Mouse (Mus musculus) spleen, adult 2 months (tissue): ENCODE results near the gene Wdr92. TPM values are rescaled to one million over a fixed set of nuclear protein-coding genes. Genes with fewer than 3 reads are reported as not detected.

Experiments used
- DNase-seq, 2 experiments: peaks; one replicate each; pipeline versions ENCODE4 v3.0.0 to v3.0.0-alpha.2; 2012 to 2021; ENCODE audit warnings: low spot score in 2 of 2, low read depth in 1 of 2
- H3K27ac ChIP-seq: fragments of 200-500 bp; 2 replicates; pipeline ENCODE4 v1.5.1; 2012; ENCODE audit warnings: low read length, inconsistent platforms; ENCODE audit not compliant: insufficient read depth
- H3K27me3 ChIP-seq: fragments of 200-500 bp; 2 replicates; pipeline ENCODE4 v1.6.1; 2012; ENCODE audit warnings: mild to moderate bottlenecking, moderate library complexity, low read length, inconsistent platforms; ENCODE audit not compliant: control insufficient read depth, insufficient read depth
- H3K36me3 ChIP-seq: fragments of 200-500 bp; 2 replicates; pipeline ENCODE4 v1.6.1; 2012; ENCODE audit warnings: mild to moderate bottlenecking, low read length, inconsistent platforms; ENCODE audit not compliant: control insufficient read depth, insufficient read depth
- H3K4me1 ChIP-seq: fragments of 200-500 bp; 2 replicates; pipeline ENCODE4 v1.6.1; 2011; ENCODE audit warnings: inconsistent platforms; ENCODE audit not compliant: control insufficient read depth, insufficient read depth, insufficient read length
- H3K4me3 ChIP-seq: fragments of 200-500 bp; 2 replicates; pipeline ENCODE4 v1.5.1; 2011; ENCODE audit warnings: mild to moderate bottlenecking, inconsistent platforms; ENCODE audit not compliant: insufficient read depth, insufficient read length; ENCODE audit errors: extremely low read depth
- CTCF ChIP-seq: fragments of 200-500 bp; IDR thresholded peaks from 2 replicates; pipeline ENCODE4 v1.5.1; 2011; ENCODE audit warnings: mild to moderate bottlenecking, inconsistent platforms; ENCODE audit not compliant: insufficient read depth, insufficient read length, insufficient replicate concordance; ENCODE audit errors: extremely low read depth
- POLR2A ChIP-seq: fragments of 200-500 bp; IDR thresholded peaks from 2 replicates; pipeline ENCODE4 v1.6.1; 2011; ENCODE audit warnings: low read depth, low read length, inconsistent platforms
- WGBS: fragments of 180-500 bp; shearing (Covaris S2); methylation state at CpG from one replicate; pipeline ENCODE4 v1.1.7; 2018; 5-methylcytosine and 5-hydroxymethylcytosine counted together
- polyA plus RNA-seq: library from polyadenylated mRNA; depleted of rRNA; stranded (reverse); fragments of >200 nt; gene quantifications from 2 replicates; pipeline ENCODE4 v1.2.3, GENCODE M21; 2012

Gene Wdr92
- polyA plus RNA-seq, 1 experiment = 4.5 TPM

DNA sequence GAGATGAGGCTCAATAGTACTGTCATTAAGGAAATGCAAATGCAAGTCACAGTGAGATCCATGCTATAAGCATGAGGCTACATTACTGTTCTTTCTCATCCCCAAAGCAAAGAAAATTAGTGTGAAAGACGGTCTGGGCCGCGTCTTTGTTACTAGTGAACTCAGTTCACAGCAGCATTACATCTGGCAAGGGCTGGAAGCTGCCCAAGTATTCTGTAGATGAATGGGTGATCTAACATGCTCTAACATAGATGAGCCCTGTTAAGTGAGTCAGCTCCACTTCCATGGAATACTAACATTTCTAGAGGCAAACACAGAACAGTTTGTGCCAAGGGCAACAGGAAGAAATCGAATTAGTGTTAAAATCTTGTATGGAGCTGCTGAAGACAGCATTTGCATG, 19.0 kb downstream of the Wdr92 start:
- no peak for TF ChIP-seq CTCF
- TF ChIP-seq POLR2A = no peak
- Histone ChIP-seq H3K4me3 (no peak overlapping the region), H3K4me1 (no peaks in the 10 kb centered on the region), H3K27ac (no peak overlapping the region), H3K27me3 (no peaks in the 10 kb centered on the region), H3K36me3 (peaks cover 25% of the 10 kb centered on the region)
- no peak for DNase-seq
- 98% methylated on average over 4 of the region's 4 CpGs for WGBS

DNA sequence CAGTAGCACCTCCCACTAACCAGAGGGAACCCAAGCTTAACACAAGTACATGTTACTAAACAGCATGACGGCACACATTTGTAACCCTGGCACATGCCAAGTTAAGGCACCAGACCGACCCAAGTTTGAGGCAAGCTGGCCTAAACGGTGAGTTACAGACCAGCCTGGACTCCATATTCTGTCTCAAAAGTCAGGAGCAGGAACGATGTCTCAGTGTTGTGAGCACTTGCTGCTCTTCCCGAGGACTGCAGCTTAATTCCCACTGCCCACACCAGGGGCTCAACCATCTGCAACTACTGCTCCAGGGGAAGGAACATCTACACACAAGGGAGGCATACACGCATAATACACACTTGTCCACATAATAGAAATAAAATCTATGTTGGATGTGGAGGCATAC, 20.6 kb downstream of the Wdr92 start:
- Histone ChIP-seq H3K36me3 (peaks cover 20% of the 10 kb centered on the region), H3K27me3 (no peaks in the 10 kb centered on the region), H3K4me3 (no peak overlapping the region), H3K4me1 (no peaks in the 10 kb centered on the region), H3K27ac (no peak overlapping the region)
- DNase-seq = no peak
- no peak for TF ChIP-seq POLR2A
- TF ChIP-seq CTCF = no peak
- WGBS = 92% methylated on average over 6 of the region's 6 CpGs

DNA sequence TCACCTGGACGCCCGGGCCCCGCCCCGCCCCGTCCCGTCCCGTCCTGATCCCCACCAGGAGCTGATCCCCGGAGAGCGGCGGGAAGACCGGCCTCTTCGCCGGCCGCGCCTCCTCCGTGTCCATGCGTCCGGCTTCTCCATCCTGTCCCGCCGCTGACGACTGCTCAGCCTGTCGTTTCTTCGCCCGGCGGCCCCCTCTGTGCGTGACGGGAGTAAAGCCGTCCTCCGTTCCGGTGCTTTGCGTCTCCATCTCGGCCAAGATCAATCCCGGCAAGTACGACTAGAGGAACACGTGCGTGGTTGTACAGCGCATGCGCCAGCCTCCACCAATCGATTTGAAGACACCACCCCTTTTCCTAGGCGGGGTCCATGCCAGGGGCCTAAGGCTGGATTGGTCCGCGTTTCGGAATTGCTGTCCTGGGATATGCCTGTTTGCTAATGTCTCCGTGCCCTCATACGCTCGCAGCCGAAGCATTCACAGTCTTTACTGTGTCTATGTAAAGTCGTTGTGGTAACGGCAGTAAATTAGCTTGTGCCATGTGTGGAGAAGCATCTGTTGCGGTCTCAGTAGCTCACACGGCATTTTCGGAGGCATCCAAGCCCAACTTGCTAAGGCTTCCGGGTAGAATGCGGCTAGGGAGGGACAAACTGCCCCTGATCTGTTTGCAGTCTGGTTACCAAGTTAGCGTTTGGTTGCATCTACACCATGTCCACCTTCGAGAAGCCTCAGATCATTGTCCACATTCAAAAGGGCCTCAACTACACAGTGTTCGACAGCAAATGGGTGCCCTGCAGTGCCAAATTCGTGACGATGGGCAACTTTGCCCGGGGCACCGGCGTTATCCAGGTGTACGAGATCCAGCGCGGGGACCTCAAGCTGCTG, 29.6 kb downstream of the Wdr92 start, which contains the start of gene Pno1:
Gene Pno1, minus strand, starts transcription at position 311 of the 883 bp plus-strand sequence.
- Histone ChIP-seq H3K27me3 (no peaks in the 10 kb centered on the region), H3K4me3 (peak within 1 kb of the TSS; percentile 78), H3K27ac (peak within 1 kb of the TSS; percentile 93), H3K4me1 (no peaks in the 10 kb centered on the region; the same call in none of the 2 replicates), H3K36me3 (peaks cover 1% of the 10 kb centered on the region; the same call in 1 of the 2 replicates)
- WGBS = under 1% methylated on average over 65 of the region's 65 CpGs
- DNase-seq = peak; percentile 92 to 96
- peak; percentile 43; the same call in 1 of the 2 replicates for TF ChIP-seq POLR2A
- no peak for TF ChIP-seq CTCF

DNA sequence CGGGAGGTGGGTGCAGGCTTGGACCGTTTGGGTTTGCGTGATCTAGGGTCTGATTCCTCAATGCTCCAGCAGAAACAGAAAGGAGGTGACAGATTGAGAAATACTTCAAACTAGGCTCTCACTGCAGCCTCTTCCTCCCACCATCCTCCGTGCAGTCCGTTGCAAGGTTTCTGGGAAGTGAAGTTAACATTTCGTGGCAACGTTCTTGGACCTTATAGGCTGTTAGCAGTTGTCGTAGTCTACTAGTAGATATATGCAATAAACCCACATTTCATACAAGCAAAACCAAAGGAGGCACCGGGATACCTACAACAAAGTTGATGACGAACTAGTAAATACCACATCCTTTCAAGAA, 30.2 kb downstream of the Wdr92 start:
- H3K4me3 ChIP-seq = peak overlapping the region; percentile 78
- TF ChIP-seq CTCF (no peak), POLR2A (no peak)
- peak overlapping the region; percentile 93 for H3K27ac ChIP-seq
- H3K27me3 ChIP-seq = no peaks in the 10 kb centered on the region
- H3K36me3 ChIP-seq = no peaks in the 10 kb centered on the region; the same call in 1 of the 2 replicates
- no peak for DNase-seq
- H3K4me1 ChIP-seq = no peaks in the 10 kb centered on the region; the same call in none of the 2 replicates
- WGBS = under 1% methylated on average over 10 of the region's 10 CpGs

DNA sequence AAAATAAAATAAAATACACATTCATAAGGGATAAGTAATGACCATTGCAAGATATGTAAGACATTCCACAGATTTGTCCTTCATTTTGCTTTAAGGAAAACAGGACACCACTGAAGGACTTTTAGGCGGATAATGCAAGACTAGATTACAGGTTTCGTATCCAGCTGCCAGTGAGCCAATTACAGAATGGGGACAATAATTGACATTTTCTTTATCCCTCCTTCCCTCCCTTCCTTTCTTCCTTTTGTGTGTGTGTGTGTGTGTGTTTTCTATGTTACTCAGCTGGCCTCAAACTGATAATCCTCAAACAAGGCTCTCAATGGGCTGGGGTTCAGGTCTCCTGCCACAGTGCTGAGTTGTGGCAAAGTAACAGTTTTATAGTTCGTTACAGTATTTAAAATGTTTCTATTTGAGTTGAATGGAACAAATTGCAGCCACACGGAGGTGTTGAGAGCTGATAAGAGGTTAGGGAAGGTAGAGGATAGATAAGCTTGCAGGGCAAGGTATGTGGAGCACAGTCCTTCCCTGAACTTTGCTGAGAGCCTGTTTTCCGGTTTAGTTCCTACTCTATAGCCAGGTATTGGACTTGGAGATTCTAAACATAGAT, 31.1 kb downstream of the Wdr92 start:
- Histone ChIP-seq H3K27ac (no peak overlapping the region), H3K4me3 (no peak overlapping the region)
- DNase-seq = no peak

DNA sequence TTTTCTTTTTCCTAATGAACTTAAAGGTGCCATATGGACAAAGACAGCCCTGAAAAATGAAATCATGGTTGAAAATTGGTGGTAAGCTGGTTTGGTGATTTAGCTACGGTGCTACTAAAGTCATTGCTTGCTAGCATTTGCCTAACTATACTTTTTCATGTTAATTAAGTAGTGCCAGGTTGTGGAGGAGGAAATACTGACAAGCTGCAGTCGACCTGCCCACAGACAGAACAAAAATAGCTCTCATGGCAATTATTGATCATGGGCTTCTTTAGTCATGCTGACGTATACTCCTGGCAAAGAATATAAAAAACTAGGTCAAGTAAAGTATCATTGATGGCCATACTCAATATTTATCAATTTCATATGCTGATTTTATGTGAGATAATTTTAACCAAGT, 33.6 kb downstream of the Wdr92 start:
- H3K4me1 ChIP-seq = no peaks in the 10 kb centered on the region; the same call in none of the 2 replicates
- 75% methylated on average over 3 of the region's 3 CpGs for WGBS
- no peak overlapping the region for H3K27ac ChIP-seq
- no peaks in the 10 kb centered on the region for H3K27me3 ChIP-seq
- DNase-seq = no peak
- TF ChIP-seq POLR2A = no peak
- no peak overlapping the region for H3K4me3 ChIP-seq
- no peaks in the 10 kb centered on the region for H3K36me3 ChIP-seq

More for the DNA sequence above, 31.1 kb downstream of the Wdr92 start:
- 65% methylated on average over 5 of the region's 5 CpGs for WGBS
- Histone ChIP-seq H3K36me3 (no peaks in the 10 kb centered on the region; the same call in 1 of the 2 replicates), H3K27me3 (no peaks in the 10 kb centered on the region), H3K4me1 (no peaks in the 10 kb centered on the region; the same call in none of the 2 replicates)
- TF ChIP-seq CTCF (no peak), POLR2A (no peak)
